Mouse (Mus musculus): ENCODE results near the gene Arhgap15.

The Arhgap15 gene

DNA sequence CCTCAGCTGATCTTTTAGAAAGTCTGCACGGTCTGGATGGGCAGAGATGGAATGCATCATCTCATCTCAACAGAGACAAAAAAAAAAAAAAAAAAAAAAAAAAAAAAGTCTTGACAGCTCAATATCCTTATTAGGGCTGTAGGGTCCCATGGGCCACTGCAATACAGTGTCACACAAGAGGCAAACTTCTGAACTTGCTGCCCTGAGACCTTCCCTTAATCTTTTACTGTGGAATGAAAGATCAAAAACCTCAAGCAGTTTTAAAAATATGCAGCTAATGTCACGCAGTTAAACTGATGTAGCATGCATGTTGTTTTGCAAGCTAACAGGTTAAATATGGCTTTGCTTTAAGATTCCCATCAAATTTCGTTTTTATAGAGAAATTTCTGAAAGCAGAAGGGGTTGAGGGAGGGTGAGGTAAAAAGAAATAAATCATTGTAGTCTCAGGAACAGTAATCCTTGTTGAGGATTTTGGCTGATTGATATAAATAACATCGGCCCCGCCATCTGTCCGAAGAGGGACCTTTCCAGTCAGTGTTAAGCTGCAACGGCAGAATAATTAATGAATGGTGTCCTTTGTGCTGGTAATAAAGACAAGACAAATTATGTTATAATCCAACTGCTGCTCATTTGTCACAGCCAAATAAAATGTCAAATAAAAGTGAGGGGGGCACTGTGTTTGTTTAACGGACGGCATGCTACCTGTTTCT is 555.8 kb downstream of the Arhgap15 start:
- DNase-seq (ENCODE audit: low spot score in 2 of 2) = no peak

- no peak for DNase-seq (ENCODE audit: low spot score in 2 of 2)
Measured at GRCm38 (mm10) chr2:44304971-44305808, 556.6 kb downstream of the Arhgap15 start.

DNA sequence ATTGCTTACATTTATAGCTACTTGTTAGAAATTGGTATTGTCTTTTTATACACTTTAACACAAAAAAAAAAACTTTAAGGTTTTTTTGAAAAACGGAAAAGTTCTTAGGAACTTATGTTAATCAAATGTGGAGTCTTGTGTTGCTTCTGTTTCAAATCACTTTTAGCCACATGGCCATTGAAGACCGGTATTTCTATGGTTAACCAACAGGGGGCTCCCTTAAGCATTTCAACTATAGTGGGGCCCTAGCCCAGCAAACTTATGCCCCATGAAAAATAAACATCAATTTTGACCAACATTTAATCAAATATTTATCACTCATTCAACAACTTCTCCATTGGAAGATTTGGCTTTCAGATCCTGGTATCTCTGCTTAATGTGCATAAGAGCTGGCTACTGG is 557.5 kb downstream of the Arhgap15 start:
- no peak for DNase-seq (ENCODE audit: low spot score in 2 of 2)

GRCm38 (mm10) chr2:44309124-44309523 is 560.5 kb downstream of the Arhgap15 start:
- DNase-seq (ENCODE audit: low spot score in 2 of 2) = no peak

GRCm38 (mm10) chr2:44309556-44309955 is 560.9 kb downstream of the Arhgap15 start:
- DNase-seq (ENCODE audit: low spot score in 2 of 2) = no peak

DNA sequence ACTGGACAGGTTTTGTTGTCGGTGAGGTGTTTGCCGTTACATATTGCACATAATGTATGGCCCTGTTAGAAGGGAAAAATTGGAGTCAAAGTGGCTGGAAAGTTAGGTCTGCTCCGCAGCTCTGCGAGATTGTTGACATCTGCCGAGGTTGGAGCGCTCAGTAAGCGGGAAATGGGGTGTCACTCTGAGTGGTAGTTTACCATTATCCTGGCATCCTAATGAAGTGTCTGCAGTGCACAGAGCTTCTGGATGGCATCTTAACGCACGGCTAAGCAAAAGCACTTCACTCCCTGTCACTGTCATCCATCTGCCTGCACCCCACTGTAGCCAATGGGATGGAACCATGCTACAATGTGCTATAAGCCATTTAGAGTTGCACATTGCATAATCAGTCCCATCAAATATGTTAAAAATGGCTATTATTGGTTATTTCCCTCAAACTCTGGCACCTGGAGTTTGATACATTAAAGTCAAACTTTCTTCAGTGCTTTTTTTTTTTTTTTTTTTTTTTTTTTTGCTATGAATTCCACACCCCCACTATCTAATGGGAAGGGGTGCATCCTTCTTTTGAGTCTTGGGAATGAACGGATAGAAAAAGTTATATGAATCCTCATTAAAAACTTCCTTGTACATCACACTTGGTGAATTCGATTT is 561.6 kb downstream of the Arhgap15 start:
- no peak for DNase-seq (ENCODE audit: low spot score in 2 of 2)

DNA sequence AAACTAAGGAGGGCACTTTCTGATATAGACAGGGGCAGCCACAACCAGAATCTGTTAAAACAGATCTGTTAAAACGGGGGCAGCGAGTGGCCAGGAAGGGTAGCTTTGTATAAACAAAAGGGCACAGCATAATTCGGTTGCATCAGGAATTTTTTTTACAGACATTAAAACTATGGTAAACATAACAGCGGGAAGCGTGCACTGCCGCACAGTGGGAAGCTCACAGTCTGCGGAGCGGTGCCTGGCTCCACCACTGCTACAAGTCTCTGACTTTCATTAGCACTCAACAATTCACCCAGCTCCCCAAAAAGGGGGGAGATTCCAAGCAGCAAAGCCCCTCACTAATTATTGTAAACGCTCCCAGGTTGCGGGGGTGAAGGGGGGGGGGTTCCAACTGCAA is 562.6 kb downstream of the Arhgap15 start:
- DNase-seq (ENCODE audit: low spot score in 2 of 2) = no peak

DNA sequence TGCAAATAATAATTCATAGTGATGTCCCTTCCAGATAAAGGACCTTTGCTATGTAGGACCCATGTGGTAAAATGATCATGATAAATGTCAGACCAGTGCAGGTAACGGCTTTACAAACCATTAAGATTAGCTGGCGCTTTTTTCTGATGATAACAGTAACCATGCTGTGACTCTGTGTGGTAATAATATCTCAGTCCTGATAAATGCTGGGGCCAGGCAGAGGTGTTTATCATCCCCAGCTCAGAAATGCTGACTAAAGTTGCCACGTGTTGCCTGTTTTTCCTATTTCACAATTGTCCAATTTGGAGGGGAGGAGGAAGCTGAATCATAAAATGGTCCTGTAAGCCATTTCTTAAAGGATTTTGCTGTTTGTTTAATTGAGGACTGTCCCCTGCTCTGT is 564.9 kb downstream of the Arhgap15 start:
- DNase-seq (ENCODE audit: low spot score in 2 of 2) = no peak

DNA sequence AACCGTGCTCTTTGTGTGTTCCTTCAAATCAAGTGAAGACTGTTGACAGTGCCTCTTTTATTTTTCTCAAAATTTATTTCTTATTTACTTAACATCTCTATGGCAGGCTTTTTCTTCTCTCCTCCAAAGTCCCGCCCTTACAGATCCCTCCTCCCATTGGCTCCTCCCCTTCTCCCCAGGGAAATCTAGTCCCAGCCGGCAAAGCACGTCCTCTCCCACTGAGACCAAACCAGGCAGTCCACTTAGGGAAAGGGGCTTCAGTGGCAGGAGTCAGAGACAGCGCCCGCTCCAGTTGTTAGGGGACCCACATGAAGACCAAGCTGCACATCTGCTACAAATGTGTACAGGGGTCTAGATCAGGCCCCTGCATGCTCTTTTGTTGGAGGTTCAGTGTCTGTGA is 569.8 kb downstream of the Arhgap15 start:
- no peak for DNase-seq (ENCODE audit: low spot score in 2 of 2)

DNA sequence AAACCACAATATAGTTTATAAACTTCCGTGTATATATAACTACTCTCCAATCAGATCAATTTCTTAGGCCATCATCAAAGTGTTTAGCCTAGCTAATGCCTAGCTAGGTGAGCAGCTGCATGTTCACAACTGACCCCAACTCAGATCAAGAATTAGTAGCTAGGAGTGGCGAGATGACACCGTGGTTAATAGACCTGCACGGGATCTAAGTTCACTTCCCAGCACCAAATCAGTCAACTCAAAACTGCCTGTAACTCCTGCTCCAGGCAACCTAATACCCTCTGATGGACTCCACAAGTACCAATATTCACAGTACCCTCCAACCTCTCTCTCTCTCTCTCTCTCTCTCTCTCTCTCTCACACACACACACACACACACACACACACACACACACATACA is 570.9 kb downstream of the Arhgap15 start:
- DNase-seq (ENCODE audit: low spot score in 2 of 2) = no peak

DNA sequence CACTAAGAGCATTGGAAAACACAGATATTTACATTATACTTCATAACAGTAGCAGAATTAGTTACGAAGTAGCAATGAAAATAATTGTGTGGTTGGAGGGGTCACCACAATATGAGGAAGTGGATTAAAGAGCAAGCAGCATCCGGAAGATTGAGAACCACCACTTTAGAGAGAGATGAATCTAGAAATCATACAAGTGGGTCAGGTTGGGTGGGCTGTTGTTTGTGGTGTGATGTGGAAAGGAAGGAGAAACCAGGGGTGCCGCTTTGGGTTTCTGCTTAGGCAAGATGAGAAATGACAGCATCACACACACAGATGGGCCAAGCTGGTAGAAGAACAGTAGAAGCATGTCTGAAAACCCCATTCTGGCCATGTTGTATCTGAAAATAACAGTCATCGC is 575.2 kb downstream of the Arhgap15 start:
- DNase-seq (ENCODE audit: low spot score in 2 of 2) = no peak

DNA sequence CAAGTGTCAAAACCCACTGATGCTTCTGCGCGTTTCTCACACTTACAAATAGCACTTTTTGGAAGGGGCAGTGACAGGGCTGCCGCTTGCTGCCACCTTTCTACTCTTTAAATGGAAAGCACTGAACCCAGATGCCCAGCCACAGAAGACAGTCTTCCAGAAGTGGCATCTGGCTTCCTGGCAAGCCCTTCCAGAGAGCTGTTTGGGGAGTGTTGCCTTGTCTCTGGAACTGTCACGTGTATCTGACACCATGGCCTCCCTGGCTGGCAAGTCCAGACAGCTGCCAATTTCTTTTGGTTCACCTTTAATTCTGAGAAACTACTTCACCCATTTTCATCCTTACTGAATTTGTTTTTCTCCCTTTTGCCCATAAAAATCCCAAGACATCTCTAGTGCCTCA is 584.7 kb downstream of the Arhgap15 start:
- no peak for DNase-seq (ENCODE audit: low spot score in 2 of 2)

- DNase-seq (ENCODE audit: low spot score in 2 of 2) = no peak
Measured at GRCm38 (mm10) chr2:44334006-44334405, 585.4 kb downstream of the Arhgap15 start.

DNA sequence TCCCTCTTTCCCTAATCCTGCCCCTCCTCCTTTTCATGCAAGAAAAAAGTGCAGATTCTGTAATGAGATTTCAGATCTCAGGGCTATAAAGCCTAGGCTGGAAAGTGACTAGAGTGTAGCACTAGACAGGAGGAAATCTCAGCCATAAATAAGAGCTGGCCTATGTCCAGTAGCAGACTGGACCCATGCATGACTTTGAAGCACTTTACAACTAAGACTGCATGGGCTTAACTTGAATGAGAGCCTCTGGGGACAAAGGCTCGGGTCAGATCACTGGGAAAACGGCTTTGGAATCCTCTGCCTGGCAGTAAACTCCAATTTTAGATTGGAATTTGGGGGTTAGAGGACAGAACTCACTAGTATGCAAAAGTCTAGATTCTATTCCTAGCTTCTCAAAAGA is 585.9 kb downstream of the Arhgap15 start:
- DNase-seq (ENCODE audit: low spot score in 2 of 2) = no peak

- DNase-seq (ENCODE audit: low spot score in 2 of 2) = no peak
Measured at GRCm38 (mm10) chr2:44336720-44337354, 588.2 kb downstream of the Arhgap15 start.

DNA sequence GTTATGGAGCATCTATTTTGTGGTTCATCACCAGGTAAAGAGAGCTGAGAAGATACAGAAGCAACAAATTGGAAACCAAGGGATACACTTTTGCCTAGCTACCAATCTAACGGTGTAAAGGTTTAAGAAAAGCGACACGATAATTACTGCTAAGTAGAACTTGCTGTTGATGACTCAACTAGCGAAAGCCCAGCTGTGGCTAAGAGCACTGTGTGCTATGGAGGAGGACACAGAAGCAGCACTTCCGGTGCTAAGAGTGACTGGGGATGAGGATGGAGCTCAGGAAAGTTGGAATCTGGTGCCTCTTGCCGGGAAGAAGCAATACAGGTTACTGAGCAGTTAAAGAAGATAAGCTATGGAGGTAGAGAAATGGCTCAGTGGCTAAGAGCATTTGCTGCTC is 589.8 kb downstream of the Arhgap15 start:
- no peak for DNase-seq (ENCODE audit: low spot score in 2 of 2)

- DNase-seq (ENCODE audit: low spot score in 2 of 2) = peak; percentile 59 to 65
Measured at GRCm38 (mm10) chr2:44341091-44341571, 592.5 kb downstream of the Arhgap15 start.

- DNase-seq (ENCODE audit: low spot score in 2 of 2) = no peak
Measured at GRCm38 (mm10) chr2:44344861-44345260, 596.2 kb downstream of the Arhgap15 start.

- DNase-seq (ENCODE audit: low spot score in 2 of 2) = no peak
Measured at GRCm38 (mm10) chr2:44345325-44345945, 596.8 kb downstream of the Arhgap15 start.

DNA sequence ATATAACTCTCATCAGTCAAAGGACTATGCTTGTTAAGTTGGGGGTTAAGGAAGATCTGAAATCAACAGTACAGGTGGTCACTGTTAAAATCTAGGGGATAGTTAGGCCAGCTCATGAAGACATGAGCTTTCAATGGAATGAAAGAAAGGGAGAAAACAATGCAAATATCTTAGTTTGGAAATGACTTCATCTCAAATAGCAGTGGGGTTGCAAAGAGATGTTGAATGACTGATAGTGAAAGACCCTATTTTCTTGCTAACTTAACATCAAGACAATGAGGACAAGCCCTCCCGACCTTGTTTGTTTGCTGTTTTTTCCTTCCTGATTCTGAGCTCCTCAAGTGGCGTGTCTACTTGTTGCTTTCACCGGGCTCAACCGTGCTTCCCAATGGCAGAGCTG is 597.6 kb downstream of the Arhgap15 start:
- DNase-seq (ENCODE audit: low spot score in 2 of 2) = no peak

DNA sequence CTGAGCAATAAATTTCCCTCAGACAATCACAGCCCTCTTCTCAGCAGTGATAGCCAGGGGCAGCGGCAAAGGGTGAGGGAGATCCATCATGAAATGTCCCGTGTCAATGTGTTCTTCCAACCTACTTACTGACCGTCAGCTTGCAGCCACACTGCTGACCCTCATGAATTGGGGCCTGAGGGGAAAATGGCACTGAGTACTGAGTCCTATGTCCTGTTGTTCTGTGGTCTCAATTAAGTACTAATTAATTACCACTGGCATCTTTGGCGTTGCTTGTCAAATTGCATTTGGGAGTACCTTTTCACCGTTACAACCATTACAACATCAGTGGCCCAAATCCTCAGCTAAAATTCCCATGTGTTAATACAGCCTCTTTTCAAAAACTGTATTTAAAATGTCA is 599.2 kb downstream of the Arhgap15 start:
- no peak for DNase-seq (ENCODE audit: low spot score in 2 of 2)

DNA sequence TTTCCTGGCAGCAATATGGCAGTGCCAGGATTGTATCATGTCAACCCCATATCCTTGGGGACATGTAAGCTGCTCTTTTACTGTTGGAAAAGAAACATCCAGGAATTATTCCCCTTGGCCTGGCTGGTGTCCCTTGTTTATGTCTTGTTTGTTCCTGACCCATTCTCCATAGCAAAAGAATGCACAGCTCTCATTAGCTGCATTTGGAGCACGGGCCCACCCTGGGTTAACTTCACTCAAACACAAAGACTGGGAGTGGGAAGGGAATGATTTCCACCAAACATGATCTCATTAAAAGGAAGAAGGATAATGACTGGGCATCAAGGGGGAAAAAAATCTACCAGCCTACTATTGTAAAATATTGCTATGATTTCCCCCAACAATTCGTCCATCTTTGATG is 600.5 kb downstream of the Arhgap15 start:
- no peak for DNase-seq (ENCODE audit: low spot score in 2 of 2)
